Mouse (Mus musculus) megakaryocyte, adult 5-6 weeks (primary cell): ENCODE measurements around the gene Susd3. TPM values are rescaled to one million over a fixed set of nuclear protein-coding genes. Genes with fewer than 3 reads are reported as not detected.

Experiments used
- ATAC-seq: 2 replicates; pipeline ENCODE4 v1.8.0; 2016; ENCODE audit warnings: mild to moderate bottlenecking, inconsistent platforms; ENCODE audit not compliant: poor library complexity, severe bottlenecking
- total RNA-seq, 2 experiments: library from RNA; stranded (forward) in 1 of 2; stranded (reverse) in 1 of 2; fragments of 153-499, 151-499 nt in 1 of 2; fragments of 221-1000, 200-1000 nt in 1 of 2; gene quantifications; 2 replicates each; pipeline versions ENCODE4 v1.2.3 to v1.2.4; 2015 to 2017

The Susd3 gene
- total RNA-seq, 2 experiments from 2014 or later = 42.3 to 49.1 TPM

DNA sequence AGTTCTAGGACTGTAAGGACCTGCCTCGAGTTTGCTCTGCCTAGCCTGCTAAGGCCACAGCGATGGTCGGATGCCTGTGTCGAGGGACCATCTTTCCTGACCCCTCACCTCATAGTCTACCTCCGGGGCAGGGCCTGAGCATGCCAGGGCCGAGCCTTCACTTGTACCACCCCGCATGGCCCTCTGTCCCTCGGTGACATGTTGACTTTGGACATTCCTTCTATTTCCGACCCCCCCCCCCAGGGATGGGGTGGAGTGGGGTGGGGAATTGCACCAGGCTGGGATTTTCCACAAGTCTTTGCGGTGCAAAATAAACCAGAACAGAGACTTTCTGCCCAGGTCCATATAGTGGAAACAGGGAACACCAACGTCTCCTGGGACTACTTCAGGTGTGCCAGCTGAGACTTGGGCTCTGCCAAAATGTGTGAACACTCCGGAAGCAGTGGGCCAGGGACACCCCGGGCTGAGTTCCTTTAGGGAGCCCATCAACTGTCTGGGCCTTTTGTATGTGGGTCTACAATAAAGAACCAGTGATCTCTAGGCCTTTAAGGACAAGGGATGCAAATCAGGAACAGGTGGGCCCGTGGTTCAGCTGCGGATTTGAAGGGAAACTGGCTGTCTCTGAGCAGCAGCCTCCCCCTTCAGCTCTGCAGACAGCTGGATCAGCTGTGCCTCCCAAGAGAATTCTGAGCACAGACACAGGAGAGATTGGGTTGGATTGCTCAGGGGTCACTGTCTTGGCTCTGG is 60.1 kb downstream of the Susd3 start:
- no peak for ATAC-seq

DNA sequence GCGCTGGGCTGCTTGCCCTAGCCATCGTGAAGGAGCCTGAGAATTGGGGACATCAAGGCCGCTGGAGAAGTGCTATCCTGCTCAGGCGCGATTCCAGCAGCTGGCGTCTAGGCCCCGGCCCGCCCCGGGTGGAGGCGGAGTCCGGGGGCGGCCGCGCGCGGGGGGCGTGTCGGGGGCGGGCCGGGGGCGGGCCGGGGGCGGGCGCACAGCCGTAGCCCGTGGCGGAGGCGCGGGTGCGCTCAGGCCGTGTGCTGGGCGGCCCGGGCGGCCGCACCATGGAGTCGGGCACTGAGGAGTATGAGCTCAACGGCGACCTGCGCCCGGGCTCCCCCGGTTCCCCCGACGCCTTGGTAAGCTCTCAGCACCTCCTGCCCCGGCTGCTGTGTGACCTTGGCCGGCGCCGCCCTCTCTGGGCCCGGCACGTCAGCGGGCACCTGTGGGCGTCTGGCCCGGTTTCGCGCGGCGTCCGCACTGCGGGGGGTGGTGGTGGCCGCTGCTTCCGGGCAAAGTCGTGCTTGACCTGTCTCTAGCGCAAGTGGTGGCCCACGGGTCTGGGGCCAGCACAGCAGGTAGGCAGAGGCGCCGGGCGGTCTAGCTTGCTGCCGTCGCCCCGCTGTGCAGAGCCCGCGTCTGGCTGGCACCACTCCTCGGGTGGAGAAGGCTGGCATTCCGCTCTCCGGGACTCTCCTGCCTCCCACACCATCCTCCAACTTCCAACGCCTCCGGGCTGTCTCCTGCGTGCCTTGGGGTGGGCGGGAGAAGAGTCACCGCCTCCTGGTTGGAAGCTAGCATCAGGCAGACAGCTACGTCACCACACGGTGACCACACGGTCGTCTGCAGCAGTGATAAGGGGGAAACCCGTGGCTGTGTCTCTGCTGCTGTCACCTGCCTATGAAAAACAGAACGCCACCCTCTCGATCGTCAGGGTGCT is 61.0 kb downstream of the Susd3 start, which contains the start of gene Ninj1:
Ninj1 (plus strand) TSS at position 198 of the 931 bp plus-strand sequence.
- peak; percentile 81 for ATAC-seq

DNA sequence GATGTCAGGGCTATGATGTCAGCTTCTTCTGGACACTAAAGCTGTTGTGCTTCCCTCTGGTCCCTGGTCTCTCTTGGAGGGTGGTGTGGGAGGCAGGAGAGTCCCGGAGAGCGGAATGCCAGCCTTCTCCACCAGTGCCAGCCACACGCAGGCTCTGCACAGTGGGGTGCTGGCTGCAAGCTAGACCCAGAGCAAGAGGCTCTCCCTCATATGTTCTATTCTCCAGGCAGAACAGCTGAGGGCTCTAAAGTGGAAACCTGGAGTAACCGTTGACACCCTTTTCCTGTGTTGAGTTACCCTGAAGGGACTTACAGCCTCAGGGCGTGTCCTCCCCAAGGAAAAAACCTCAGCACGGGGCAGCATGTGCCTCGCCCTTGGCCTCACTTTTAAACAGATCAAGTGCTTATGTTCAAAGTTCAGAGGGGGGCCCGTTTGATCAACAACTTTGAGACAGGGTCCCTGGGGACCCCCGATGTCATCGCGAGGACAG is 61.7 kb downstream of the Susd3 start:
- ATAC-seq = no peak

DNA sequence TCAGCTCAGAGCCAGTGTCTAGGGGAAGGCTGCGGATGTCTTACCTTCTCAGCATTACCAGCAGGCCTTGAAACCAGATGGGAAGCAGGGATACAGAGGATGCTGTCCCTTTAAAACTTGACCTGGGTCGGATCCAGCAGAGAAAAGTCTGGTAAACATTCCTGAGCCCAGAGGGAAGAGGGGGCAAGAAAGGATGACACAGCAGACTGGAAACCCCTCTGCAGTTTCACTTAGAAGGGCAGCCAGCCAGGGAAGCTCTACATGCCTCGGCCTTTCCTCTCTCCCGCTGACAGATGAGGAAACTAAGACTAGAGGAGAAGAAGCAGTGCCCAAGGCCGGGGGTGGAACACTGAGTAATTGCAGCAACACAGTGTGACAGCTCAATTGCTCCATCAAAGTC is 64.9 kb downstream of the Susd3 start:
- no peak for ATAC-seq

DNA sequence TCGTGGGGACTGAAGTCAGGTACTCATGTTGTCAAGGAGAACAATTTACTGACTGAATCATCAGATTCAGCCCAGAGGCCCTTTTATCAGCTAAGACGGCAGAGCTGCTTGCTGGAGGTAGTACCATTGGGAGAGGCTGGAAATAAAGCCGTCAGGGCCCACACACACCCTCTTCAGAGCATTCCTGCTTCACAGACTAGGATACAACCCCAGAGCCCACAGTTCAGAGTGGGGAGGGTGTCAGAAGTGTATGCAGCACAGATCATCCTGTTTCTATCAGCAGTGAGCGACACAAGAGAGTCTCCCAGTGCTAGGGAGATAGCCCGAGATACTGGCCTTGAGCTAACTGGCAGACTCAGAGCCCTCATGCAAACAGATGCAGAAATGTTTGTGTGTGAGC is 65.3 kb downstream of the Susd3 start:
- ATAC-seq = no peak

DNA sequence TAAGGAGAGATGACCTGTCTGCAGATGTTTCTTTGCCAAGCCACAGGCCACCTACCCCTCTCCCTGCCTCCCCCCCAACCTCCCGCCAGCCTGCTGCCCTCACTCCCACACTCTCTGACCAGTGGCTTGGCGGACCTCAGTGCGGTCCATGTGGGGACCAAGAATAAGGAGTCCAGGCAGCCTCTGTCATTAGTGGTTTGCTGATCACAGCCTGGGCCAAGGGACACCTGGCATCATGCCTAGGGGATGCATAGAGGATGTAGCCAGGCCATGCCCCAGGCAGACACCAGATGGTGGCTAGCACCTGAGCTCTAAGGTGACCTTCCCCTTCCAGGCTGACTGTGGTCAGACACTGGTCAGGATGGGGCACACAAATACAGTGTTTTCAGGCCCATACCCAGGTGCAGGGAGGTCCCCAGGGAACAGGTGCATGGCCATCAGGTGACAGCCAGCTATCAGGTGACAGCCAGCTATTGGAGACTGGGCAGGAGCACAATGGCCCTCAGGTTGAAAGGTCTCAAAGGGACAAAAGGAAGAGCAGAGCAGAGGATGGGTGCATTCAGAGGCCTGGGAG is 67.0 kb downstream of the Susd3 start:
- no peak for ATAC-seq

DNA sequence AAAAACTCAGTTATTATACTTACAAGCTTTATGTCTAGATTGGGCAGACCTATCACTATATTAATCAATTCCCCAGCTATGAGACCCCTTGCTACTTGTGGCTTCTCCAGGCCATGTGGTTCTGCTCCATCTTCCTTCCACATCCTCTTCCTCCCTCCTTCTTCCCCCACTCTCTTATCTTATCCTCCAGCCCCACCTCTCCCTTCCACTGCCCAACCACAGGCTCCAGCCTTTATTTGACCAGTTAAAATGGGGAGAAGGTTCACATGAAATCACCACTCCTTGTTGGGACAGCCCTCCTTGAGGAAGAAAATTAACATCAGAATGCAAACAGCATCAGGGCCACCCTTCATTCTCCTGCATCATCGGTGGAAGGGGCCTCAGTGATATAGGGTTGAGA is 67.8 kb downstream of the Susd3 start:
- no peak for ATAC-seq

Other genes with a start within 250 kb of the Susd3 start
- gene Wnk2, start 100.7 kb downstream of the Susd3 start, total RNA-seq (2015) = 0.66 and 1.6 TPM in 2 replicates
- gene Wnk2, start 100.7 kb downstream of the Susd3 start, total RNA-seq (2017) = 0.33 and 0.48 TPM in 2 replicates
- gene Ninj1, start 61.2 kb downstream of the Susd3 start, total RNA-seq (2015) = 76.1 and 81.6 TPM in 2 replicates
- 33.4 and 48.2 TPM in 2 replicates for gene Ninj1, start 61.2 kb downstream of the Susd3 start, total RNA-seq (2017)
- gene Card19, start 32.7 kb downstream of the Susd3 start, total RNA-seq (2015) = 85.5 and 103 TPM in 2 replicates
- gene Card19, start 32.7 kb downstream of the Susd3 start, total RNA-seq (2017) = 91.0 and 123 TPM in 2 replicates
- gene Fgd3, start 71.6 kb upstream of the Susd3 start, total RNA-seq (2015) = 10.7 and 12.2 TPM in 2 replicates
- 26.1 and 30.9 TPM in 2 replicates for gene Fgd3, start 71.6 kb upstream of the Susd3 start, total RNA-seq (2017)
- gene Bicd2, start 92.9 kb upstream of the Susd3 start, total RNA-seq (2015) = 14.9 and 15.3 TPM in 2 replicates
- gene Bicd2, start 92.9 kb upstream of the Susd3 start, total RNA-seq (2017) = 24.7 and 27.7 TPM in 2 replicates
- 2.5 and 3.1 TPM in 2 replicates for gene Ippk, start 172.5 kb upstream of the Susd3 start, total RNA-seq (2015)
- 5.9 and 7.4 TPM in 2 replicates for gene Ippk, start 172.5 kb upstream of the Susd3 start, total RNA-seq (2017)
- 0.71 and 1.1 TPM in 2 replicates for gene Tes3-ps, start 244.6 kb upstream of the Susd3 start, total RNA-seq (2015)
- gene Tes3-ps, start 244.6 kb upstream of the Susd3 start, total RNA-seq (2017) = 1.8 and 3.9 TPM in 2 replicates